Mouse (Mus musculus) spleen, postnatal 36 days (tissue): ENCODE data around the gene Grin2a.

Experiments used
- DNase-seq, 2 experiments: peaks; one replicate each; pipeline ENCODE4 v3.0.0; 2022; ENCODE audit warnings: low spot score in 2 of 2, mixed read lengths in 1 of 2

Gene Grin2a

GRCm38 (mm10) chr16:9972705-9973104, 22.7 kb downstream of the Grin2a start:
- no peak for DNase-seq

- no peak for DNase-seq
These were observed 30.9 kb downstream of the Grin2a start for GRCm38 (mm10) chr16:9964469-9964868.

GRCm38 (mm10) chr16:9962482-9962881, 32.9 kb downstream of the Grin2a start:
- no peak for DNase-seq

- no peak for DNase-seq
These were observed 36.0 kb downstream of the Grin2a start for GRCm38 (mm10) chr16:9959340-9959739.

- no peak for DNase-seq
These were observed 41.1 kb downstream of the Grin2a start for GRCm38 (mm10) chr16:9954266-9954665.

- no peak for DNase-seq
These were observed 41.9 kb downstream of the Grin2a start for GRCm38 (mm10) chr16:9953396-9953831.

- DNase-seq = no peak
These were observed 46.1 kb downstream of the Grin2a start for GRCm38 (mm10) chr16:9949250-9949649.

GRCm38 (mm10) chr16:9947430-9947829, 47.9 kb downstream of the Grin2a start:
- DNase-seq = no peak

- no peak for DNase-seq
These were observed 50.5 kb downstream of the Grin2a start for GRCm38 (mm10) chr16:9944836-9945235.

GRCm38 (mm10) chr16:9941306-9941930, 53.9 kb downstream of the Grin2a start:
- DNase-seq = no peak

GRCm38 (mm10) chr16:9940716-9941115, 54.6 kb downstream of the Grin2a start:
- DNase-seq = no peak

GRCm38 (mm10) chr16:9910672-9911071, 84.7 kb downstream of the Grin2a start:
- DNase-seq = no peak

GRCm38 (mm10) chr16:9909225-9909624, 86.1 kb downstream of the Grin2a start:
- DNase-seq = no peak

- no peak for DNase-seq
These were observed 90.9 kb downstream of the Grin2a start for GRCm38 (mm10) chr16:9904443-9904842.

- no peak for DNase-seq
These were observed 92.5 kb downstream of the Grin2a start for GRCm38 (mm10) chr16:9902680-9903463.

GRCm38 (mm10) chr16:9901433-9901832, 93.9 kb downstream of the Grin2a start:
- DNase-seq = no peak

- DNase-seq = no peak
These were observed 94.4 kb downstream of the Grin2a start for GRCm38 (mm10) chr16:9900996-9901395.

- DNase-seq = no peak
These were observed 95.2 kb downstream of the Grin2a start for GRCm38 (mm10) chr16:9900196-9900595.

GRCm38 (mm10) chr16:9899176-9899575, 96.2 kb downstream of the Grin2a start:
- no peak for DNase-seq

GRCm38 (mm10) chr16:9895581-9895980, 99.8 kb downstream of the Grin2a start:
- no peak for DNase-seq

- no peak for DNase-seq
These were observed 109.2 kb downstream of the Grin2a start for GRCm38 (mm10) chr16:9886155-9886554.

GRCm38 (mm10) chr16:9884141-9884540, 111.2 kb downstream of the Grin2a start:
- no peak for DNase-seq

- no peak for DNase-seq
These were observed 112.9 kb downstream of the Grin2a start for GRCm38 (mm10) chr16:9882420-9882819.
